Mouse (Mus musculus) adrenal gland, adult 2 months (tissue): Measurements from ENCODE around the gene Vps25. TPM values are rescaled to one million over a fixed set of nuclear protein-coding genes. Genes with fewer than 3 reads are reported as not detected.
A peak's percentile ranks its signal among the peaks of the same experiment; 100 is the strongest.

Experiments
- DNase-seq: peaks from one replicate; pipeline ENCODE4 v3.0.0; 2021
- long read RNA-seq: library from polyadenylated mRNA; stranded (forward); transcript quantifications from one replicate; pipeline ENCODE4 v2.0.0, GENCODE M21; 2021
- polyA plus RNA-seq: library from polyadenylated mRNA; depleted of rRNA; stranded (reverse); fragments of >200 nt; gene quantifications from 2 replicates; pipeline ENCODE4 v1.2.3, GENCODE M21; 2012; rRNA removed
- total RNA-seq, 2 experiments: library from RNA; stranded (reverse); gene quantifications; 2 replicates each; pipeline ENCODE4 v1.2.3; 2021

Gene Vps25
- total RNA-seq (100 to 1,000 TPM; 102 to 116 TPM), polyA plus RNA-seq (186 and 204 TPM in 2 replicates)
- long read RNA-seq, transcript Vps25-201 (6 exons, 615 nt) = minor isoform, 5 of 116 reads
- long read RNA-seq, transcript Vps25-202 (6 exons, 1,106 nt) = major isoform, 102 of 116 reads
- long read RNA-seq, transcript Vps25-204 (6 exons, 876 nt) = minor isoform, 5 of 116 reads
- long read RNA-seq, partial matches to known transcripts = 1 of 116 reads
- long read RNA-seq, other reads (novel, unspliced or antisense) = 2 of 116 reads

- DNase-seq = peak; percentile 92
Measured at GRCm38 (mm10) chr11:101253613-101254389, at the start of gene Vps25. TSS of gene Vps25 (plus strand) at chr11:101253707.

GRCm38 (mm10) chr11:101211970-101212369, 41.5 kb upstream of the Vps25 start:
- peak; percentile 19 for DNase-seq

- no peak for DNase-seq
Measured at GRCm38 (mm10) chr11:101216936-101217335, 36.6 kb upstream of the Vps25 start.

DNA sequence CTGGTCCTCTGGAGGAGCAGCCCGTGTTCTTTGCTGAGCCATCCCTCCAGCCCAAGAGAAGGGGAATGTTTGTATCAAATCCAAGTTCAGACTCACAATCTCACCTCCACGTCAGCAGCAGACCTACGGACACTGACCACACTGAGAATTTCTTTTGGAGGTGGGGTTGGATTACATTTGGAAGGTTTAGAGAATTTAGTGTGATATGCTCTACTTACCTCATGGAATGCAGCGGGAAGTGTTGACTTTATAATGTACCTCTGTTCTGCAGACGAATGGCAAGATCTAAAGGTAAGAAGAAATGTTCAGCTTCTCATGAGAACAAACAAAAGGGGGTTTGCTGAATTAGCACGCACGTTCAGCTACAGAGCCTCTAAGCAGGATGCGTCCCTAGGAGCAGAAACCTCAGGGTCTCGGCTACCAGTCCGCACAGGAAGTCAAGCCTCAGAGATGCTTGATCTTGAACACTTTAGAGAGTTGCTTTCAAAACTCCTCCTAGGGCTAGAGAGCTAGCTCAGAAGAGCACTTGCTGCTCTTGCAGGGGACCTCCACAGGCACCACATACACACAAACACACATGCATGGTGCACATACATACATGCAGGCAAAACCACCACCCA, 35.0 kb upstream of the Vps25 start:
- DNase-seq = no peak

GRCm38 (mm10) chr11:101220853-101221252, 32.7 kb upstream of the Vps25 start:
- DNase-seq = no peak

GRCm38 (mm10) chr11:101221306-101221986, 32.1 kb upstream of the Vps25 start:
- no peak for DNase-seq

GRCm38 (mm10) chr11:101224337-101224736, 29.2 kb upstream of the Vps25 start:
- DNase-seq = no peak

- no peak for DNase-seq
Measured at GRCm38 (mm10) chr11:101225331-101226064, 28.0 kb upstream of the Vps25 start.

DNA sequence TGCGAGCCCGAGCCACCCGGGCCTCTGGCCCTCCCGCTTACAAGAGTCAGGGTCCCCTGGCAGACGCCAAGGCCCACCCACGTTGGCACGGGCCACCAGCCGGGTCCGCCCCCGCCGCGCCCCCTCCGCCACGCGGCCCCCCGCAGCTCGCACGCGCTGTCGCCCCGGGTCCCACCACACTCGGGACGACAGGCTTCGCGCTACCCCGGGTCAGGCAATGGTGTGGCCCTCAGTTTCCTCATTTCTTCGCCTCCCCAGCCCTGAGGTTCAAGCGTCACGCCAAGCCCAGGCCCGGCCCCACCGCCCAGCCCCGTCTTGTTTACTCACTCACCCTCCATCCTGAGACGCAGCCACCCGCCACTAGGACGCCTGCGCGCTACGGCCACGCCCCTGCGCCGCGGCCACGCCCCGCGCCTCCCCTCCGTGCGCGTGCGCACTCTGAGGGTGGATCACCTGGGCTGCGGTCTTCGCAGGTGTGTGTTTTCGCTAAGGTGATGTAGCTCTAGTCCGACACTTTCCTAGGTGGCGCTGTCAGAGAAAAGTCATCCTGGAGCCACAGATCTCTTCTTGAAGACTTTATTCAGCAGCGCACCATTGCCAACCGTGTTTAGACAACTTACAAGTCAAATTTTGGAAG, 27.3 kb upstream of the Vps25 start, which contains the start of gene Ezh1:
TSS of gene Ezh1 (minus strand) at position 399 of the 637 bp plus-strand sequence.
- peak; percentile 94 for DNase-seq

DNA sequence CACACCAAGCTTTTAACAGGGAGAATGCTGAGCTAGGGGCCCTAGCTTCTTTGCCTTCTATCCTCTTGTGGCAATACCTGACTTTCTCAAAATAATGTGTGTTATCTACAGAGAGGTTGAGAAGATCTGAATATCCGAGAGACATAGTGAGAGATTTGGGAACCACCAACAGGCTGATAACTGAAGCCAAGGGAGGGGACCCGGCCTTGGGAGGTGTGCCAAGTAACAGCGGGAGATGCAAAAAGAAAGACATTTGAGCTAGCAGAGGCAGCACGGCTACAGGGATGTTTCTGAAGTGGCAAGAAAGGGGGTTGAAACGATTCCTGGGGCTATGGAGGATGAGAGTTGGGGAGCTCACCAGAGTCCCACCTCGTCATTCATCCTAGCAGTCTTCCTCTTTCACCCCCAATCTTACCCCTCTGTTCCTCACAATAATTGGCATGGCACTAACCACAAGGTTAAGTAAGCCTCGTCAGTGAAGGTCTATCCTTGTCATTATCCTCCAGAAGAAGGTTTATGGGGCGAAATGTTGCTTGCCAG, 24.1 kb upstream of the Vps25 start:
- DNase-seq = peak; percentile 67

- DNase-seq = peak; percentile 17
Measured at GRCm38 (mm10) chr11:101230061-101230511, 23.4 kb upstream of the Vps25 start.

- no peak for DNase-seq
Measured at GRCm38 (mm10) chr11:101230526-101230925, 23.0 kb upstream of the Vps25 start.

GRCm38 (mm10) chr11:101230991-101231871, 22.3 kb upstream of the Vps25 start:
- peak; percentile 51 for DNase-seq

- peak; percentile 27 for DNase-seq
Measured at GRCm38 (mm10) chr11:101232010-101232839, 21.3 kb upstream of the Vps25 start.

- no peak for DNase-seq
Measured at GRCm38 (mm10) chr11:101233240-101233639, 20.3 kb upstream of the Vps25 start.

DNA sequence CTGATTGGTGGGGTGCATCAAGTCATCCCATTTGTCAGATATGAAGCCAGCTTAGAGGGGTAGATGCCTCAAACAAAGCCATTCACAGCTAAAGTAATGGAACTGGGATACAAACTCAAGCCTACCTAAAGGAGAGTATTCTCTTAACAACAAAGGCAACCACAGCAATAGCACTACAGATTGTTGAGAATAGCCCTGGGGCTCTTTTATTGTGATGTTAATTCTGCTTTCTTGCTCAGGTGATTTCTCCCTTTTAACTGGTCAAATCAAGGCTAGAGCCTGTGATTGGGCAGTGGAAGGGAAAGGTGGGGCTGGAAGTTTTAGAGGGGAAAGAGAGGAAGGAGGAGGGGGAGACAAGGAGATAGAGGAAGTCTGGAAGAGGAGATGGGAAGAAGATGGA, 19.4 kb upstream of the Vps25 start:
- no peak for DNase-seq

DNA sequence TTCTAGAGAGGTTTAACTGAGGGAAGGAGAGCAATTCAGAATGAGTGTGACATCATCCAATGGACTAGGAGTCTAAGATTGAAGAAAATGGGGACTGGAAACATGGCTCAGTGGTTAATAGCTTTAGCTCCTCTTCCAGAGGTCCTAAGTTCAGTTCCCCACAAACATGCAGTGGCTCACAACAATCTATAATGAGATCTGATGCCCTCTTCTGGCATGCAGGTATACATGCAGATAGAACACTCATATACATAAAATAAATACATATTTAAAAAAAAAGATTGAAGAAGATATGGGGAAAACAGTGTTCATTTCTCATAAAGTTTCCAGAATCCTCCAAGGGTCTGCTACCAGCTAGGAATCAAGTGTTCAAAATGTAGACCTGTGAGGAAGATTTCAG, 18.1 kb upstream of the Vps25 start:
- DNase-seq = no peak

GRCm38 (mm10) chr11:101236782-101237181, 16.7 kb upstream of the Vps25 start:
- DNase-seq = no peak
